Mouse (Mus musculus): ENCODE measurements around the gene Hist1h2be.
"Not testable (repeated sequence)": the region's sequence is repeated elsewhere in the genome, so short reads cannot be mapped to it uniquely, and the experiment has no call there.

The Hist1h2be gene

GRCm38 (mm10) chr13:23573034-23573897 lies 47.7 kb downstream of the Hist1h2be start:
- not testable (repeated sequence) for DNase-seq (ENCODE audit: low read depth, low spot score)

- no peak for DNase-seq (ENCODE audit: low read depth, low spot score)
These were observed 48.5 kb downstream of the Hist1h2be start for GRCm38 (mm10) chr13:23572218-23573033.

GRCm38 (mm10) chr13:23571504-23572217 lies 49.3 kb downstream of the Hist1h2be start:
- DNase-seq (ENCODE audit: low read depth, low spot score): not testable (repeated sequence)

- peak; percentile 99 for DNase-seq (ENCODE audit: low read depth, low spot score)
These were observed 49.9 kb downstream of the Hist1h2be start, which contains the start of the genes Hist1h2ae and Hist1h2bg for GRCm38 (mm10) chr13:23571022-23571503. TSS of gene Hist1h2ae (minus strand) at chr13:23571220. TSS of gene Hist1h2bg (plus strand) at chr13:23571396.

GRCm38 (mm10) chr13:23570261-23571021 lies 50.5 kb downstream of the Hist1h2be start:
- DNase-seq (ENCODE audit: low read depth, low spot score): not testable (repeated sequence)

- DNase-seq (ENCODE audit: low read depth, low spot score): no peak
These were observed 56.4 kb downstream of the Hist1h2be start for GRCm38 (mm10) chr13:23564482-23564881.

GRCm38 (mm10) chr13:23562699-23563462 lies 58.0 kb downstream of the Hist1h2be start:
- DNase-seq (ENCODE audit: low read depth, low spot score): peak; percentile 85

GRCm38 (mm10) chr13:23561883-23562659 lies 58.9 kb downstream of the Hist1h2be start, which contains the start of gene Hist1h3e:
TSS of gene Hist1h3e (minus strand) at chr13:23562369.
- DNase-seq (ENCODE audit: low read depth, low spot score): peak; percentile 100

GRCm38 (mm10) chr13:23561531-23561882 lies 59.4 kb downstream of the Hist1h2be start:
- DNase-seq (ENCODE audit: low read depth, low spot score): not testable (repeated sequence)

GRCm38 (mm10) chr13:23560699-23561098 lies 60.2 kb downstream of the Hist1h2be start:
- DNase-seq (ENCODE audit: low read depth, low spot score): not testable (repeated sequence)

- no peak for DNase-seq (ENCODE audit: low read depth, low spot score)
These were observed 64.0 kb downstream of the Hist1h2be start for GRCm38 (mm10) chr13:23556906-23557305.

GRCm38 (mm10) chr13:23555839-23556416 lies 65.0 kb downstream of the Hist1h2be start:
- peak; percentile 96 for DNase-seq (ENCODE audit: low read depth, low spot score)

GRCm38 (mm10) chr13:23554925-23555838 lies 65.7 kb downstream of the Hist1h2be start:
- DNase-seq (ENCODE audit: low read depth, low spot score): no peak

GRCm38 (mm10) chr13:23554393-23554792 lies 66.5 kb downstream of the Hist1h2be start:
- DNase-seq (ENCODE audit: low read depth, low spot score): no peak

- no peak for DNase-seq (ENCODE audit: low read depth, low spot score)
These were observed 68.0 kb downstream of the Hist1h2be start, which contains the start of gene Hist1h1d for GRCm38 (mm10) chr13:23552962-23553361. TSS of gene Hist1h1d (plus strand) at chr13:23553262.

GRCm38 (mm10) chr13:23551931-23552914 lies 68.7 kb downstream of the Hist1h2be start:
- DNase-seq (ENCODE audit: low read depth, low spot score): no peak
